Mouse (Mus musculus): ENCODE results near the gene Ptx3. TPM values are rescaled to one million over a fixed set of nuclear protein-coding genes. Genes with fewer than 3 reads are reported as not detected.
A peak's percentile ranks its signal among the peaks of the same experiment; 100 is the strongest.

Gene Ptx3
- total RNA-seq (2021) = under 1 TPM; 0.55 to 0.74 TPM
- long read RNA-seq, experiment 1, partial matches to known transcripts = 1 of 2 reads
- long read RNA-seq, experiment 1, other reads (novel, unspliced or antisense) = 0 of 2 reads
- long read RNA-seq, experiment 2 = 0 reads

DNA sequence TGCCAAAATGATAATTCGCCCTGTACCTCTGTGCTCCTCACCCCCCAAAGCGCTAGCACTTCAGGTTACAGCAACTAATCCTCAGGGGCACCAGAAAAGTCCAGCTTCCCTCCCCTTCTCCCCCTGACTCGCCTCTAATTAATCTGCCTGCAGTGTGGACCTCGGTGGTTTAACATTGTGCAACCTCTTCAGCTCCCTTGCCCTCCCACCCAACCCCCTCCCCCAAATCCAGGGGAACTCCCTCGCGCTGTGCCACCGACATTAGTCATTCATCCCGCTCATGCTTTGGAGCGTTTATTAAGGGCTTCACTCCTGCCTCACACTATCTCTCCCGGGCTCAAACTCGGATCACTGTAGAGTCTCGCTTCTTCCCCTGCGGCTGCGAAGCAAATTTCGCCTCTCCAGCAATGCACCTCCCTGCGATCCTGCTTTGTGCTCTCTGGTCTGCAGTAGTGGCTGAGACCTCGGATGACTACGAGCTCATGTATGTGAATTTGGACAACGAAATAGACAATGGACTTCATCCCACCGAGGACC, at the start of gene Ptx3:
Gene Ptx3, plus strand, starts transcription at position 256 of the 537 bp plus-strand sequence.
- intact Hi-C loops (cut with DNase I) = loop anchor here (5.0 kb wide), 1 partner anchor 207 kb away; no protein-coding TSS in a partner anchor
- no peak for DNase-seq (ENCODE audit: low spot score in 2 of 2)

DNA sequence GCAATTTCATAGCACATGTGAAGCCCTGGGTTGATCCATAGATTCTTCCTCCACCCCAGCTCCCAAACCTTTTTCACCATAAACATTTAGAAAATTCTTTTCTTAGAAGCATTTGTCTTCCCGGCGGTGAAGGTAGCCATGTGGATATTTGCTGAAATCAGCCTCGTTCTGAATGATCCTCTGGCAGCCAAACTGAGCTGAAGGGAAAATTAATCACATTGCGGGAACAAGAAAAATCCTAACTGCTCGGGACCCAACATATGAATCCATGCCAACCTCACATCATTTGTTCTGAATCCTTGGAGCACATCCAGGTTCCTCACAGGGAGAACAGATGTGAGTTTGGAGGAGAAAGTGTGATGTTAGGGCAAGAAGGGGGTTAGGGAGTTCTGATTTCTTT, 46.8 kb upstream of the Ptx3 start:
- intact Hi-C loops (cut with DNase I) = no loop called here
- peak; percentile 2 to 6 for DNase-seq (ENCODE audit: low spot score in 2 of 2)

DNA sequence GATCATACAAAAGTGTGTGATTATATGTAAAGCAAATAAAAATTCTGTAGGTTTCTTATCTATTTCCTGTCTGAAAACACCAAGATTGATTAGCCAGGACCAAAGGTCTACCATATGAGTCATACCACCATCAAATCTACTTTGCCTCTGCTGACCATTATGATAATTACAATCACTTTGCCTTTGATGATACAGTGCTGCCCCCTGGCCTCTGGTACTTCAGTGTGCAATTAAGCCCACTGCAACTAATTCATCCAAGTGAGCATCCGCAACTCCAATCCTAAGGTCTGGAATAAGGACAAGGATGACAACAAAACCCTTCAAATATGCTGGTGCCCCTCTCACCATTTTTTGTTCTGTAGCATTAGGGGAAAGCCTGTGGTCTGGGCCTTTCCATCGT, 40.1 kb upstream of the Ptx3 start:
- intact Hi-C loops (cut with DNase I) = no loop called here
- DNase-seq (ENCODE audit: low spot score in 2 of 2) = no peak

DNA sequence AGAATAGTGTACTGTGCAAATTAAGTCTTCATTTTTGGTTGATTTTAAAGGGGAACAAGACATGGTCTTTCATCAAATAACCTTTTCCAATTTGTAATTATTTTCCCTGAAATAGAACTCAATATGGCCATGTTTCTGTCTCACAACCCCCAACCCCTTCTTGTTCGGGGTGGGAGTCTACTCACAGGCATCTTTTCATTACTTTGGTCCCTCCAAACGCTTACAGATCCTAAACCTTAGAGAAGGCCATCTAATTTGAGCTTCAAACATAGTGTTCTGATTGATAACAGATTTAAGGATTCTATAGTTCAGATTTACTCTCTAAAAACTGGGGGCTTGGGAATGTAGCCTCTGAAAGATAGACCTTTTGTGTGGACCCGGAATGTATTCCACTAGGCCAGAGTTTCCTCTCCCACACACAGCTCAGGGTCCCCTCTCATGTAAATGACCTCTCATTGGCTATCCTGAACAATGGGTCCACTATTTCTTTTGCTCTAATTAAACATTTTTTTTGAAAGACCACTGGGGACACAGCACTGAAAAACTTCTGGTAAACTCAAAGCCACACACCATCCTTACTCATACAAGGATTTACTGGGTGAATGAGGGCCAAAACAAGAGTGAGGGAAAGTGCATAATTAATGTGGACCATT, 25.7 kb upstream of the Ptx3 start:
- no peak for DNase-seq (ENCODE audit: low spot score in 2 of 2)
- intact Hi-C loops (cut with DNase I) = no loop called here

DNA sequence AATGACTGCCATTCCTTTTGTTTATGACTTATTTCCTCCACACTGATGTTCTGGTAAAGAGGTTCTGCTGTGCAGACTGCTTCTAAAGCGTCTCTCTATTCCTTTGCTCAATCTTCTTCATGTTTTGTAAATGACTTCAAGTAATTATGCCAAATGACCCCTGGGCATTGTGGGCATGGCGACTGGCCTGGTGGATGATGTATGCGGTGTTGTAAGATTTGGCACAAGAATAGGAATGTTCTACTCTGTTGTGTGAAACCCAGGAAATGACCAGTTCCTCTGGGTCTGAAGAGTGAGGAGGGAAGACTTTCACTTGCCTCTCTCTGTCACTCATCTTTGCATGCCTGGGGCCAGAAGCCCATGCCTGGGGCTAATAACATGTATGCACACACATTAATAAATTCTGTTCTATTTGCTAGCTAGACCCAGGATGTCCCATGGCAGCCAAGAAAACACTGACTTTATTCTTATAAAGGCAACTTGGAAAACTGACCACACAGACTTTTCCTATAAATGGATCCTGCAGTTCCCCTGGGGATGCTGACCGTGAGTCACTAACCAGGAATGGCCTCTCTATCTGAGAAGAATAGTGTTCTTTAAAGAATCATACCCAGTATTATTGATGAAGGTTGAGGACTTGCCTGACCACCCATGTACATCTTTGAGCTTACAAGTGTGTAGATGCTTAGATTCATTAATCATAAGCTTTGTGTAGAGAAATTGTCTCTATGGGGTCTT, 10.7 kb upstream of the Ptx3 start:
- no peak for DNase-seq (ENCODE audit: low spot score in 2 of 2)

DNA sequence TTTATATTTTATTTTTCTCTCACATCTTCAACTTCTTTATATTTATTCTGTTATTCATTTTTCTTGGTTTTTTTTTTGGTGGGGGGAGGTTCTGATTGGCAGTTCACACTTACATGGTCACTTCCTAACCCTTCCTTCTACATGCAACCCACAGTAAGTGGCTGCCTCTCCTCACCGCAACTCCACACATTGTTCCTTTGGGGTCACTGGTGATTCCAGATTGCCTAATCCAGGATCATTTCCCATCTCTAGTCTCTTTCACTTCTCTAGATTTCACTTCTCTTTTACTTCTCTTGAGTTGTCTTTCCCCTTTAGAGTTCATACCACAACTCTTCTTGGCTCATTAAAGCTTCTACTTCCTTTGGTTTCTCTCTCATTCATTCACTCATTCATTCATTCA, 6.2 kb upstream of the Ptx3 start:
- DNase-seq (ENCODE audit: low spot score in 2 of 2) = no peak
- intact Hi-C loops (cut with DNase I) = no loop called here

More for the DNA sequence above, 10.7 kb upstream of the Ptx3 start:
- intact Hi-C loops (cut with DNase I) = no loop called here

DNA sequence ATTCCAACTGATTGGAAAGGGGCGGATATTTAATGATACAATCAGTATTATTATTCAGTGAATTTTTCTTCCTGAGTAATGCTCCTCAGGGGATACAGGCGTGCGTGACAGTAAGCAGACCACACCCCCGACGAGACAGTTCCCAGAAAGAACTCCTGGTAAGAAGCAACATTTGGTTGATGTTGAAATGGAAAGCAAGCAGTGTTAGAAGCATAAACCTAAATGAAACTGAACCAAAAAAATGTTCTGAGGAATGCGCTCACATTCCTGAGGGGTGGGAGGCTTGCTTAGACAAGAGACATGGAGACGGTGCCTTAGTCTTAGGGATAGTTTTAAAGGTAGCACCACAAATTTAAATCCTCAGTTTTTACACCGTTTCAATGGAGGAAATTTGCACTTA, 4.0 kb upstream of the Ptx3 start:
- intact Hi-C loops (cut with DNase I) = no loop called here
- DNase-seq (ENCODE audit: low spot score in 2 of 2) = no peak

DNA sequence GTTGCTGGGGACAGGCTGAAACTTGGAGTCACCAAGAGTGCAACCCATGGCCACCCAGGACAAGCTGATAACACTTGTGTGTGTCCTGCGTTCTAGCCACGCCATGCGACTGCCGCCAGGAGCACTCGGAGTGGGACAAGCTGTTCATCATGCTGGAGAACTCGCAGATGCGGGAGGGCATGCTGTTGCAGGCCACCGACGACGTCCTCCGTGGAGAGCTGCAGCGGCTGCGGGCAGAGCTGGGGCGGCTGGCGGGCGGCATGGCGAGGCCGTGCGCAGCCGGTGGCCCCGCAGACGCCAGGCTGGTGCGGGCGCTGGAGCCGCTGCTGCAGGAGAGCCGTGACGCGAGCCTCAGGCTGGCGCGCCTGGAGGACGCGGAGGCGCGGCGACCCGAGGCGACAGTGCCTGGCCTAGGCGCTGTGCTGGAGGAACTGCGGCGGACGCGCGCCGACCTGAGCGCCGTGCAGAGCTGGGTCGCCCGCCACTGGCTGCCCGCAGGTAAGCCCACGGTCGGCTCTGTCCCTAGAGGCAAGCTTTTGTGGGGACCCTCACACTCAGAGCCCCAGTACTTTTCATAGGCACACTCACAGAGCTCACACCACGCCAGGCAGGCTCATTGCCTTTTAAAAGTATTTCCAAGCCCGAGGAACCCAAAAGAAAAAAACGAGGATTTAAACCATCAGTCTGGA, 988 bp downstream of the Ptx3 start:
- intact Hi-C loops (cut with DNase I) = loop anchor here (5.0 kb wide), 1 partner anchor 208 kb away; no protein-coding TSS in a partner anchor
- peak; percentile 26 to 33 for DNase-seq (ENCODE audit: low spot score in 2 of 2)

DNA sequence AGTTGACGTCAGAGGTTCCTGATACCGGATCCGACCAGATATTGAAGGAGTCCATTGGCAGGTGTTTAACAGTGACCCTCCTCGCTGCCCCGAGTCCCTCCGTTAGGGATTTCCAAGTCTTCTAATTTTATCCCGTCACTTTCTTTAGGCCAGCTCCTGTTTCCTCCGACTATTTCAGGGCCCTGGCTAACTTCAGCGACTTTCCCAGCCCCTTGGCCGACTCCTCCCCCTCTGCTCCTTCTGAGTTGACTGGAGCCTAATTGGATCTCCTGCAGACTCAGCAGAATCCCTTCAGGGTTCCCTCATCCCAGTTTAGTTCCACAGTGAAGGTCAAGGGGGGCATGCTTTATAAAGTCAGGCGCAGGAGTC, 1.5 kb downstream of the Ptx3 start:
- intact Hi-C loops (cut with DNase I) = loop anchor here (5.0 kb wide), 1 partner anchor 209 kb away; no protein-coding TSS in a partner anchor
- DNase-seq (ENCODE audit: low spot score in 2 of 2) = no peak

DNA sequence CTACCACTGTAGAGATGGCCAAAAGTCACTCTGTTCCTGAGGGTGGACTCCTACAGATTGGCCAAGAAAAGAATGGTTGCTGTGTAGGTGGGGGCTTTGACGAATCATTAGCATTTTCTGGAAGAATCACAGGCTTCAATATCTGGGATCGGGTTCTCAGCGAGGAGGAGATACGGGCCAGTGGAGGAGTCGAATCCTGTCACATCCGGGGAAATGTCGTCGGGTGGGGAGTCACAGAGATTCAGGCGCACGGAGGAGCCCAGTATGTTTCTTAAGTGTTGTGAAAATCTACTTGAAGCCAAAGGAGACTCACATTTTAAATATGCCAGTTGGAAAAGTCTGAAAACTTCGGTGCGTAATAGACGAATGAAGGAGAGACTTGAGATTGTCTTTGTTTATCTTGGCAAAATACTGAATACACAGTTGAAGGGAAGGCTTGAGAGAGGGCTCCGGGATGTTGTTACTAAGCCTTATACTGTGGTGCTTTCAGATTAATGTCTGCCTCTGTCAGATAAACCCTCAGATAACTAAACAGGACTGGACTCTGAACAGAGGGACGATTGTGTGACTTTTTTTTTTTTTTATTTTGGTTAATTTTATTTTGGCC, 5.3 kb downstream of the Ptx3 start:
- intact Hi-C loops (cut with DNase I) = loop anchor here (5.0 kb wide), 1 partner anchor 213 kb away; no protein-coding TSS in a partner anchor
- DNase-seq (ENCODE audit: low spot score in 2 of 2) = no peak

DNA sequence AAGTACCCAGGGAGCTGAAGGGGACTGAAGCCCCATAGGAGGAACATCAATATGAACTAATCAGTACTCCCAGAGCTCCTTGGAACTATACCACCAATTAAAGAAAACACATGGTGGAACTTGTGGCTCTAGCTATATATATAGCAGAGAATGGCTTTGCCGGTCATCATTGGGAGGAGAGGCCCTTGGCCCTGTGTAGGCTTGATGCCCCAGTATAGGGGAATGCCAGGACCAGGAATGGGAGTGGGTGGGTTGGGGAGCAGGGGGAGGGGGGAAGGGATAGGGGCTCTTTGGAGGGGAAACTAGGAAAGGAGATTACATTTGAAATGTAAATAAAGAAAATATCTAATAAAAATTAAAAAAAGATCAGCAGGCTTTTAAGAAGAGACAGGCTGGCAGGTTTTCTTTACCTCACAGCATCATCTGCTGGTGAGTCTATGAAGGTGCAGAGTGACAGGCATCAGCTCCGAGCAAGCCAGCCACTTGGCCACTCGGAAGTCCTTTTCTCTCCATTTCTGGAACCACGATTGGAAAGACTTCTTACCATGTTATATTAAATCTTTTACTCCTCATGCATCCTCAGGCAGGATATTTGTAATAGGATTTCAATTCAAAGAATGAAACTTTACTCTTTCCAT, 16.6 kb downstream of the Ptx3 start:
- DNase-seq (ENCODE audit: low spot score in 2 of 2) = peak; percentile 12 to 34

DNA sequence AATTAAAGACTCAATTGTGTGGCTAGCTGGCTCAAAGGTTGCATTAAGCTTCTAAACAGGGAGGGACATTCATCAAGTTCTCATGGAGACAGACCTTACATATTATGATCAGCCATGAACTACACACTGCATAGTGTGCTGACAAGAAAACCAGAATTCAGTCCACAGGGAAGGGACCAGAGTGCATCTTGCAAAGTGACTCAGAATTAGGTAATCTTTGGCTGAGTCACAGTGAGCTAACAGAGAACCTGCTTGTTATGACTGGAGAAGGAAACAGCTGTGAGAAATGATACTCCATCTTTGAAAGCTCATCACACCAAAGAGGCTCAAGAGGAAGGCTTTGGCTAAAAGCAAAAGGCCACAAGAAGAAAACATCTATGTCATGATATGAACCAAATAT, 20.8 kb downstream of the Ptx3 start:
- intact Hi-C loops (cut with DNase I) = no loop called here
- DNase-seq (ENCODE audit: low spot score in 2 of 2) = peak in 1 of 2 experiments; percentile 12

More for the DNA sequence above, 16.6 kb downstream of the Ptx3 start:
- intact Hi-C loops (cut with DNase I) = loop anchor here (5.0 kb wide), 1 partner anchor 234 kb away; no protein-coding TSS in a partner anchor

DNA sequence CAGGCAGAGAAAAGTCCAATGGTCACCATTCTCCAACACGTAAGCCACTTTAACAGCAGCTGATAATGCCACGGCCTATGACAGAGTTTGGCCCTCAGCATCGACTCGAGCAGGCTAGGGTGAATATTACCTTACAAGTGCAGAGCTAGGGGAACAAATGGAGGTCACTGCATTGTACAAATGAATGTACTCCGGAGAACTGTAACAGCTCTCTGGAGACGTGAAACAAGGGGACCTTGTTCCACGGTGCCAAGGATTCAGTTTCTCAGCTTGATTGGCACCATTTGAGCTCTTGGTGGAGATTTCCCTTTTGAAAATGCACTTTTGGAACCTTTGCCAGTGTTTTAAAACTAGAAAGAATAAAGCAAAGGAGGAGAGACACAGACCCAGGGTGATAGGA, 32.1 kb downstream of the Ptx3 start:
- intact Hi-C loops (cut with DNase I) = no loop called here
- no peak for DNase-seq (ENCODE audit: low spot score in 2 of 2)

DNA sequence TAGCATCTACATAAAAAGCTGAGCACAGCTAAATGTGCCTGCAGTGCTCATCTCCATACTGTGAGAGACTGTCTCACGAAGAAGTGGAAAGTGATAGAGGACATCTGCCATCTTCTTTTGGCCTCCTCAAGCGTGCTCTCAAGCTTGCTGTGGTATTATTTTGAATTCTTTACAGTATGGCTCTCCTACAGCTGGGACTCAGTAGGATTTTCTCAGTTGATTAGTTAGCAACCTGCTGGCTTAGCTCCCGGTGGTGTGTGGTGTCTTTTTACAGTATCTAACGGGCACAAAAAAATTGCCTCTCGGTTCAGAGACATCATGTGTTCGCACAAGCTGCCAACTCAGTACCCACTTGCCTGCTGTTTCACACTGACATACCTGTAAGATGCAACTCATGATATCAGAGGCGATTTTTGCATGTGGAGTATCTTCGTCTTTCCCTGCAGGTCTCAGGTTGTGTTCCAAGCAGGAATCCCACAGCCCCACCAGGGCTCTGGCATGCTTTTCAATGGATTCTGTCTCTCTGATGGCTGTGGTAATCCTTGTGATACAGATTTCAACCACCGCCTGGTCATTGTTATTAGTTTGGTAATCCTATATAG, 34.9 kb downstream of the Ptx3 start:
- DNase-seq (ENCODE audit: low spot score in 2 of 2) = peak; percentile 7 to 29

DNA sequence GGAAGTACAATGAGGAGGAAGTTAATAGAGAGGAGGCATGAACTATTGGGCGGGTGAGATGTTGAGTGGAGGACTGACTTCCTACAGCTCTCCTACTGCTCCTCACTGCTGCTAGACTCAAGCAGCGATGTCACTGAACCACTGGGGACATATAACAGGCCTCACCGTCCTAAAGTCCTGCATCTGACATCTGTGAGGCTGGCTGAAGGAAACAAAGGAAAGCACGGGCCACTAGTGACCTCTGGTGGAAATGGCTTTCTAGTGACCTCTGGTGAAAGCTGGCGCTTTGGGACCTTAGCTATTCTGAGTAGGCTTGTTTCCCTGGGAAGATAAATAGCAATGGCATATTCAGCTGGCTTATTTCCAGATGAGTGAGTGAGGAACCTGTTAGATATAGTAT, 42.6 kb downstream of the Ptx3 start:
- intact Hi-C loops (cut with DNase I) = no loop called here
- DNase-seq (ENCODE audit: low spot score in 2 of 2) = no peak

More for the DNA sequence above, 34.9 kb downstream of the Ptx3 start:
- intact Hi-C loops (cut with DNase I) = no loop called here

DNA sequence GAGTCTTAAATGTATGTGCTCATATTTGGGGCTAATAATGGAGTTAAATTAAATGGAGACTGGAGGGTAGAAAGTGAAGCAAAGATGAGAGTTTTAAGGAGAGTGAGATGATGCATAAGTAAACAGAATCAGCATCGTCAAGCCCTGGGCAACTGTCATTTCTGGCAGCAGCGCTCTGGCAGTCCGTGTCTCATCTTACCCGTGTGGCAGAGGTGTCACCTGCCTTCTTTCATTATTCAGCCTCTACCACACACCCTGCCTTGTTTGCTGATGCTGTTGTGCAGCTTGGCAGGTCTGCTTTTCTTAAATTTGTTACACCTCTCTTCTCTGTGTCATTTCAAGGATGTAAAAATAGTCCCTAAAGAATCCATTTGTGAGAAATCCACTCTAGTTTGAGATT, 43.6 kb downstream of the Ptx3 start:
- intact Hi-C loops (cut with DNase I) = no loop called here

More for the DNA sequence above, 43.6 kb downstream of the Ptx3 start:
- no peak for DNase-seq (ENCODE audit: low spot score in 2 of 2)
